Mouse (Mus musculus): ENCODE results near the gene Gm4131. TPM values are rescaled to one million over a fixed set of nuclear protein-coding genes. Genes with fewer than 3 reads are reported as not detected.

Gm4131 gene
- polyA plus RNA-seq, 1 experiment from 2014 or later: 0.20 TPM

- Histone ChIP-seq H3K4me1 (replicated peaks) (peaks cover 13% of the 10 kb centered on the region), H3K36me3 (no peaks in the 10 kb centered on the region), H3K27me3 (replicated peaks) (peaks cover 4% of the 10 kb centered on the region; the same call in 1 of the 2 replicates), H3K9ac (no peak overlapping the region), H3K9me3 (replicated peaks) (0 out of 2 replicates have a peak, but pooled peaks cover 3% of the 10 kb centered on the region), H3K27ac (ENCODE audit: poor library complexity, severe bottlenecking) (no peak overlapping the region), H3K4me3 (no peak overlapping the region), H3K4me2 (no peak overlapping the region)
- ATAC-seq (ENCODE audit: insufficient number of reproducible peaks, low FRiP score): no peak
- 51% methylated on average over 11 of the region's 11 CpGs for WGBS
Measured at GRCm38 (mm10) chr14:62459541-62459940, 107.2 kb downstream of the Gm4131 start.

- peak overlapping the region; percentile 17; the same call in 1 of the 2 replicates for H3K4me3 ChIP-seq
Measured at GRCm38 (mm10) chr14:62457420-62458181, 109.1 kb downstream of the Gm4131 start.

GRCm38 (mm10) chr14:62456239-62456747, 110.4 kb downstream of the Gm4131 start, which contains the start of gene Gucy1b2:
Gucy1b2 (minus strand) TSS chr14:62456289.
- WGBS: 47% methylated on average over 9 of the region's 9 CpGs
- H3K4me2 ChIP-seq: peak within 1 kb of the TSS; percentile 11

More at GRCm38 (mm10) chr14:62457420-62458181, 109.1 kb downstream of the Gm4131 start:
- H3K36me3 ChIP-seq: no peaks in the 10 kb centered on the region
- peaks cover 22% of the 10 kb centered on the region for H3K4me1 ChIP-seq (replicated peaks)
- peak overlapping the region; percentile 51 for H3K4me2 ChIP-seq
- peak; percentile 22; the same call in 1 of the 2 replicates for ATAC-seq (ENCODE audit: insufficient number of reproducible peaks, low FRiP score)
- no peak overlapping the region for H3K27ac ChIP-seq (ENCODE audit: poor library complexity, severe bottlenecking)
- H3K9ac ChIP-seq: no peak overlapping the region
- WGBS: 16% methylated on average over 22 of the region's 22 CpGs
- 0 out of 2 replicates have a peak, but pooled peaks cover 3% of the 10 kb centered on the region for H3K9me3 ChIP-seq (replicated peaks)
- 0 out of 2 replicates have a peak, but pooled peaks cover under 1% of the 10 kb centered on the region for H3K27me3 ChIP-seq (replicated peaks)

GRCm38 (mm10) chr14:62455570-62455879, 111.2 kb downstream of the Gm4131 start:
- WGBS: 71% methylated on average over 5 of the region's 5 CpGs
- Histone ChIP-seq H3K9ac (no peak overlapping the region), H3K9me3 (replicated peaks) (no peaks in the 10 kb centered on the region), H3K27ac (ENCODE audit: poor library complexity, severe bottlenecking) (no peak overlapping the region), H3K36me3 (no peaks in the 10 kb centered on the region), H3K4me1 (replicated peaks) (peaks cover 22% of the 10 kb centered on the region), H3K27me3 (replicated peaks) (0 out of 2 replicates have a peak, but pooled peaks cover 4% of the 10 kb centered on the region), H3K4me2 (no peak overlapping the region), H3K4me3 (no peak overlapping the region)
- no peak for ATAC-seq (ENCODE audit: insufficient number of reproducible peaks, low FRiP score)

More at GRCm38 (mm10) chr14:62456239-62456747, 110.4 kb downstream of the Gm4131 start, which contains the start of gene Gucy1b2:
- no peak for ATAC-seq (ENCODE audit: insufficient number of reproducible peaks, low FRiP score)
- H3K36me3 ChIP-seq: no peaks in the 10 kb centered on the region
- no peak within 1 kb of the TSS for H3K4me3 ChIP-seq
- no peaks in the 10 kb centered on the region for H3K9me3 ChIP-seq (replicated peaks)
- H3K4me1 ChIP-seq (replicated peaks): peaks cover 22% of the 10 kb centered on the region
- H3K27ac ChIP-seq (ENCODE audit: poor library complexity, severe bottlenecking): no peak within 1 kb of the TSS
- no peak within 1 kb of the TSS for H3K9ac ChIP-seq
- H3K27me3 ChIP-seq (replicated peaks): 0 out of 2 replicates have a peak, but pooled peaks cover 4% of the 10 kb centered on the region

GRCm38 (mm10) chr14:62454760-62455569, 111.8 kb downstream of the Gm4131 start:
- Histone ChIP-seq H3K4me3 (no peak overlapping the region), H3K27me3 (replicated peaks) (0 out of 2 replicates have a peak, but pooled peaks cover 4% of the 10 kb centered on the region), H3K36me3 (no peaks in the 10 kb centered on the region), H3K9ac (no peak overlapping the region), H3K4me1 (replicated peaks) (peaks cover 22% of the 10 kb centered on the region), H3K27ac (ENCODE audit: poor library complexity, severe bottlenecking) (no peak overlapping the region; the same call in 1 of the 2 replicates), H3K4me2 (no peak overlapping the region), H3K9me3 (replicated peaks) (no peaks in the 10 kb centered on the region)
- ATAC-seq (ENCODE audit: insufficient number of reproducible peaks, low FRiP score): no peak
- 64% methylated on average over 9 of the region's 9 CpGs for WGBS

- 55% methylated on average over 3 of the region's 3 CpGs for WGBS
- Histone ChIP-seq H3K4me3 (no peak overlapping the region), H3K9ac (no peak overlapping the region), H3K9me3 (replicated peaks) (no peaks in the 10 kb centered on the region), H3K4me2 (no peak overlapping the region), H3K4me1 (replicated peaks) (peaks cover 22% of the 10 kb centered on the region), H3K27ac (ENCODE audit: poor library complexity, severe bottlenecking) (no peak overlapping the region; the same call in 1 of the 2 replicates), H3K36me3 (no peaks in the 10 kb centered on the region), H3K27me3 (replicated peaks) (0 out of 2 replicates have a peak, but pooled peaks cover 4% of the 10 kb centered on the region)
- ATAC-seq (ENCODE audit: insufficient number of reproducible peaks, low FRiP score): no peak
Measured at GRCm38 (mm10) chr14:62454136-62454535, 112.6 kb downstream of the Gm4131 start.

GRCm38 (mm10) chr14:62453276-62453675, 113.4 kb downstream of the Gm4131 start:
- no peaks in the 10 kb centered on the region for H3K36me3 ChIP-seq
- 0 out of 2 replicates have a peak, but pooled peaks cover 4% of the 10 kb centered on the region for H3K27me3 ChIP-seq (replicated peaks)
- peaks cover 22% of the 10 kb centered on the region for H3K4me1 ChIP-seq (replicated peaks)
- no peak for ATAC-seq (ENCODE audit: insufficient number of reproducible peaks, low FRiP score)
- no peak overlapping the region for H3K4me2 ChIP-seq
- no peaks in the 10 kb centered on the region for H3K9me3 ChIP-seq (replicated peaks)
- no peak overlapping the region for H3K4me3 ChIP-seq
- H3K27ac ChIP-seq (ENCODE audit: poor library complexity, severe bottlenecking): no peak overlapping the region
- no peak overlapping the region for H3K9ac ChIP-seq
- 58% methylated on average over 11 of the region's 11 CpGs for WGBS

GRCm38 (mm10) chr14:62450706-62451105, 116.0 kb downstream of the Gm4131 start:
- H3K36me3 ChIP-seq: no peaks in the 10 kb centered on the region

GRCm38 (mm10) chr14:62447214-62447548, 119.5 kb downstream of the Gm4131 start:
- ATAC-seq (ENCODE audit: insufficient number of reproducible peaks, low FRiP score): no peak
- Histone ChIP-seq H3K4me2 (no peak overlapping the region), H3K9ac (no peak overlapping the region), H3K4me3 (no peak overlapping the region), H3K27me3 (replicated peaks) (no peaks in the 10 kb centered on the region), H3K36me3 (no peaks in the 10 kb centered on the region), H3K27ac (ENCODE audit: poor library complexity, severe bottlenecking) (no peak overlapping the region), H3K4me1 (replicated peaks) (no peaks in the 10 kb centered on the region), H3K9me3 (replicated peaks) (no peaks in the 10 kb centered on the region)
- WGBS: 72% methylated on average over 3 of the region's 3 CpGs

More at GRCm38 (mm10) chr14:62450706-62451105, 116.0 kb downstream of the Gm4131 start:
- no peak overlapping the region for H3K9ac ChIP-seq
- H3K9me3 ChIP-seq (replicated peaks): no peaks in the 10 kb centered on the region
- peaks cover 14% of the 10 kb centered on the region; the same call in 1 of the 2 replicates for H3K4me1 ChIP-seq (replicated peaks)
- no peak for ATAC-seq (ENCODE audit: insufficient number of reproducible peaks, low FRiP score)
- no peak overlapping the region for H3K4me2 ChIP-seq
- 0 out of 2 replicates have a peak, but pooled peaks cover 4% of the 10 kb centered on the region for H3K27me3 ChIP-seq (replicated peaks)
- 79% methylated on average over 1 of the region's 1 CpGs for WGBS
- H3K4me3 ChIP-seq: no peak overlapping the region
- H3K27ac ChIP-seq (ENCODE audit: poor library complexity, severe bottlenecking): no peak overlapping the region

- Histone ChIP-seq H3K27me3 (replicated peaks) (no peaks in the 10 kb centered on the region), H3K27ac (ENCODE audit: poor library complexity, severe bottlenecking) (no peak overlapping the region), H3K9ac (no peak overlapping the region), H3K9me3 (replicated peaks) (no peaks in the 10 kb centered on the region), H3K4me2 (no peak overlapping the region), H3K4me1 (replicated peaks) (no peaks in the 10 kb centered on the region), H3K36me3 (no peaks in the 10 kb centered on the region), H3K4me3 (no peak overlapping the region)
- 65% methylated on average over 7 of the region's 7 CpGs for WGBS
- ATAC-seq (ENCODE audit: insufficient number of reproducible peaks, low FRiP score): no peak
Measured at GRCm38 (mm10) chr14:62446385-62447213, 120.1 kb downstream of the Gm4131 start.
